Mouse (Mus musculus) CH12.LX (cell line): ENCODE results near the gene Hamp2. TPM values are rescaled to one million over a fixed set of nuclear protein-coding genes. Genes with fewer than 3 reads are reported as not detected.

Experiments used
- DNase-seq: peaks from one replicate; pipeline ENCODE4 v3.0.0-alpha.2; 2013; ENCODE audit errors: extremely low read depth
- H3K27ac ChIP-seq: 2 replicates; pipeline ENCODE4 v1.5.1; 2012; ENCODE audit warnings: low read depth, mild to moderate bottlenecking, control low read depth, moderate library complexity; ENCODE audit not compliant: insufficient read depth
- H3K27me3 ChIP-seq: replicated peaks from 2 replicates; pipeline ENCODE3; 2012; ENCODE audit warnings: inconsistent platforms
- H3K36me3 ChIP-seq, 2 experiments: replicated peaks in 1 of 2; 2 replicates each; pipeline versions ENCODE3 to v1.6.1; 2012; ENCODE audit warnings: inconsistent platforms in 1 of 2, low read length in 1 of 2, mild to moderate bottlenecking in 1 of 2, mixed read lengths in 1 of 2, moderate library complexity in 1 of 2; ENCODE audit not compliant: control insufficient read depth in 1 of 2, insufficient read depth in 1 of 2
- H3K4me1 ChIP-seq, 2 experiments: 2 replicates each; pipeline ENCODE4 v1.6.1; 2012; ENCODE audit warnings: inconsistent platforms in 1 of 2, moderate library complexity in 1 of 2; ENCODE audit not compliant: insufficient read depth in 2 of 2, control insufficient read depth in 1 of 2
- H3K4me2 ChIP-seq: 2 replicates; pipeline ENCODE4 v1.6.1; 2012; ENCODE audit warnings: low read depth, mild to moderate bottlenecking, control low read depth; ENCODE audit not compliant: poor library complexity, insufficient read depth, severe bottlenecking
- H3K4me3 ChIP-seq, 3 experiments: fragments of 150-350 bp in 1 of 3; sonication (generic) in 1 of 3; replicated peaks in 1 of 3; 2 replicates each; pipeline versions ENCODE3 to v1.5.1; 2011 to 2012; ENCODE audit warnings: low read depth in 2 of 3, low read length in 2 of 3, mild to moderate bottlenecking in 2 of 3, moderate library complexity in 2 of 3, control low read depth in 1 of 3, improper control_type of control experiment in 1 of 3, inconsistent platforms in 1 of 3, mixed read lengths in 1 of 3; ENCODE audit not compliant: poor library complexity in 1 of 3
- H3K79me2 ChIP-seq: replicated peaks from 2 replicates; pipeline ENCODE4 v1.6.1; 2012; ENCODE audit warnings: mild to moderate bottlenecking, moderate library complexity; ENCODE audit not compliant: control insufficient read depth, poor library complexity, insufficient read depth, severe bottlenecking; ENCODE audit errors: extremely low read depth
- H3K9ac ChIP-seq: 2 replicates; pipeline ENCODE4 v1.6.1; 2012; ENCODE audit warnings: low read depth, mild to moderate bottlenecking, control low read depth, moderate library complexity; ENCODE audit not compliant: insufficient read depth
- H3K9me3 ChIP-seq: replicated peaks from 2 replicates; pipeline ENCODE3; 2012; ENCODE audit warnings: low read length, inconsistent platforms, mixed read lengths
- CHD1 ChIP-seq: IDR thresholded peaks from 2 replicates; pipeline ENCODE4 v1.6.1; 2012; ENCODE audit warnings: low read depth, low read length, improper control_type of control experiment, inconsistent platforms
- CHD2 ChIP-seq: IDR thresholded peaks from 2 replicates; pipeline ENCODE4 v1.6.1; 2011; ENCODE audit warnings: low read length, improper control_type of control experiment
- CTCF ChIP-seq, 2 experiments: IDR thresholded peaks in 1 of 2; conservative IDR thresholded peaks in 1 of 2; 2 replicates each; pipeline ENCODE4 v1.5.1; 2011 to 2012; ENCODE audit warnings: low read depth in 2 of 2, low read length in 2 of 2, improper control_type of control experiment in 1 of 2, inconsistent platforms in 1 of 2, mild to moderate bottlenecking in 1 of 2, moderate library complexity in 1 of 2
- E2F4 ChIP-seq: IDR thresholded peaks from 2 replicates; pipeline ENCODE4 v1.6.1; 2011; ENCODE audit warnings: low read depth, low read length, improper control_type of control experiment; ENCODE audit not compliant: insufficient replicate concordance
- EP300 ChIP-seq: IDR thresholded peaks from 2 replicates; pipeline ENCODE4 v1.6.1; 2011; ENCODE audit warnings: low read length, improper control_type of control experiment
- HCFC1 ChIP-seq: IDR thresholded peaks from 2 replicates; pipeline ENCODE4 v1.6.1; 2012; ENCODE audit warnings: low read depth, mild to moderate bottlenecking, inconsistent platforms, low read length, improper control_type of control experiment
- IRF4 ChIP-seq: IDR thresholded peaks from 2 replicates; pipeline ENCODE4 v1.6.1; 2014; ENCODE audit warnings: low read depth, mild to moderate bottlenecking, inconsistent platforms, low read length, improper control_type of control experiment
- JUND ChIP-seq: conservative IDR thresholded peaks from 2 replicates; pipeline ENCODE4 v1.6.1; 2011; ENCODE audit warnings: low read depth, low read length, improper control_type of control experiment
- KAT2A ChIP-seq: IDR thresholded peaks from 2 replicates; pipeline ENCODE4 v1.6.1; 2012; ENCODE audit warnings: low read length, improper control_type of control experiment, inconsistent platforms; ENCODE audit not compliant: insufficient replicate concordance
- MAFK ChIP-seq: IDR thresholded peaks from 2 replicates; pipeline ENCODE4 v1.6.1; 2011; ENCODE audit warnings: low read length, improper control_type of control experiment; ENCODE audit not compliant: insufficient replicate concordance
- MAX ChIP-seq: IDR thresholded peaks from 2 replicates; pipeline ENCODE4 v1.6.1; 2011; ENCODE audit warnings: low read length, improper control_type of control experiment
- MAZ ChIP-seq: IDR thresholded peaks from 2 replicates; pipeline ENCODE4 v1.6.1; 2012; ENCODE audit warnings: low read depth, mild to moderate bottlenecking, inconsistent platforms, low read length, improper control_type of control experiment, moderate library complexity
- MEF2A ChIP-seq: IDR thresholded peaks from 2 replicates; pipeline ENCODE4 v1.6.1; 2014; ENCODE audit warnings: low read depth, mild to moderate bottlenecking, inconsistent platforms, low read length, improper control_type of control experiment, borderline replicate concordance
- MXI1 ChIP-seq: IDR thresholded peaks from 2 replicates; pipeline ENCODE4 v1.6.1; 2011; ENCODE audit warnings: mild to moderate bottlenecking, low read depth, low read length, improper control_type of control experiment
- MYC ChIP-seq: IDR thresholded peaks from 2 replicates; pipeline ENCODE4 v1.6.1; 2011; ENCODE audit warnings: low read depth, mild to moderate bottlenecking, improper control_type of control experiment, low read length
- PAX5 ChIP-seq: IDR thresholded peaks from 2 replicates; pipeline ENCODE4 v1.6.1; 2012; ENCODE audit warnings: low read length, inconsistent platforms, mixed read lengths
- POLR2A ChIP-seq: IDR thresholded peaks from 2 replicates; pipeline ENCODE4 v1.6.1; 2011; ENCODE audit warnings: low read depth, mild to moderate bottlenecking, improper control_type of control experiment, low read length
- POLR2AphosphoS2 ChIP-seq: IDR thresholded peaks from 2 replicates; pipeline ENCODE4 v1.6.1; 2011; ENCODE audit warnings: low read depth, low read length, improper control_type of control experiment
- RAD21 ChIP-seq: IDR thresholded peaks from 2 replicates; pipeline ENCODE4 v1.6.1; 2011; ENCODE audit warnings: low read depth, mild to moderate bottlenecking, low read length, improper control_type of control experiment, moderate library complexity
- RCOR1 ChIP-seq: conservative IDR thresholded peaks from 2 replicates; pipeline ENCODE4 v1.6.1; 2012; ENCODE audit warnings: low read depth, mild to moderate bottlenecking, inconsistent platforms, low read length, improper control_type of control experiment
- SIN3A ChIP-seq: IDR thresholded peaks from 2 replicates; pipeline ENCODE4 v1.6.1; 2012; ENCODE audit warnings: low read length, improper control_type of control experiment, inconsistent platforms
- SMC3 ChIP-seq: IDR thresholded peaks from 2 replicates; pipeline ENCODE4 v1.6.1; 2011; ENCODE audit warnings: low read depth, low read length, improper control_type of control experiment
- TCF12 ChIP-seq: IDR thresholded peaks from 2 replicates; pipeline ENCODE4 v1.6.1; 2014; ENCODE audit warnings: low read depth, mild to moderate bottlenecking, inconsistent platforms, low read length, improper control_type of control experiment
- UBTF ChIP-seq: IDR thresholded peaks from 2 replicates; pipeline ENCODE4 v1.6.1; 2012; ENCODE audit warnings: low read depth, mild to moderate bottlenecking, inconsistent platforms, low read length, improper control_type of control experiment, moderate library complexity
- USF1 ChIP-seq: IDR thresholded peaks from 2 replicates; pipeline ENCODE4 v1.6.1; 2014; ENCODE audit warnings: low read depth, mild to moderate bottlenecking, inconsistent platforms, low read length, improper control_type of control experiment
- USF2 ChIP-seq: conservative IDR thresholded peaks from 2 replicates; pipeline ENCODE4 v1.6.1; 2011; ENCODE audit warnings: low read depth, low read length, improper control_type of control experiment
- ZMIZ1 ChIP-seq: IDR thresholded peaks from 2 replicates; pipeline ENCODE4 v1.6.1; 2012; ENCODE audit warnings: low read depth, mild to moderate bottlenecking, inconsistent platforms, low read length, improper control_type of control experiment
- ZNF384 ChIP-seq: IDR thresholded peaks from 2 replicates; pipeline ENCODE4 v1.6.1; 2012; ENCODE audit warnings: low read depth, low read length, improper control_type of control experiment, inconsistent platforms
- dilution Hi-C: fragments of 300-500 bp; cut with MboI; formaldehyde crosslinking; loops from 2 replicates; pipeline ENCODE4 v1.14.3; 2020; ENCODE audit warnings: low sequenced_read_pairs; ENCODE audit not compliant: extremely low pct_unique_long_range_greater_than_20kb, extremely low pct_ligation_motif_present
- in situ Hi-C: fragments of 300-500 bp; cut with MboI; formaldehyde crosslinking; loops from 3 replicates; pipeline ENCODE4 v1.14.3; 2019; ENCODE audit warnings: low sequenced_read_pairs, low pct_ligation_motif_present, low pct_unique_long_range_greater_than_20kb, mixed read lengths
- polyA plus RNA-seq: library from polyadenylated mRNA; unstranded; fragments of >175 nt; gene quantifications from 2 replicates; pipeline ENCODE4 v1.2.1, GENCODE M21; 2012; ENCODE audit warnings: low read depth; ENCODE audit not compliant: insufficient read length
- total RNA-seq, 2 experiments: library from RNA; depleted of rRNA; stranded (reverse); fragments of 300-350 nt in 1 of 2; fragments of >200 nt in 1 of 2; gene quantifications; 2 replicates each; pipeline ENCODE4 v1.2.3; 2012 to 2014

The Hamp2 gene
- total and polyA plus RNA-seq, 3 experiments, result not detected

DNA sequence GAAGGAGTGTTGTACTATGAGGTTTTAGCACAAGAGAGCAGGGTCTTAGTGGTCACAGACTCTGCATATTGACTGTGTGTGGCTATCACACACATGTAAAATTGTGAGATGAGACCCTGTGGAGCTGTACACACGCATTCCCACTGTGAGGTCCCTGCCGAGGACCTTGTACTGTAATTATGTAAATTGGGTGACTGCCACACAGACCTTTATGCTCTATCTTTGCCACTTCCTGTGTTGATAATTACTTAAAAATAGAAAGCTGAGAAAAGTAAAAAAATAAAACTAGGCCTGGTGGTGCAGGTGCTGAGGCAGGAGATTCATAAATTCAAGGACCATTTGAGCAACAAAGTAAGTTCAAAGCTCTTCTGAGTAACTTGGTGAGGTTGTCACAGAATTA, 33.8 kb downstream of the Hamp2 start (continued):
- TF ChIP-seq KAT2A (no peak), POLR2A (no peak), SMC3 (no peak), MAZ (no peak), CHD2 (no peak), MYC (no peak), E2F4 (no peak), USF1 (no peak), JUND (no peak), USF2 (no peak), MAX (no peak), TCF12 (no peak)

DNA sequence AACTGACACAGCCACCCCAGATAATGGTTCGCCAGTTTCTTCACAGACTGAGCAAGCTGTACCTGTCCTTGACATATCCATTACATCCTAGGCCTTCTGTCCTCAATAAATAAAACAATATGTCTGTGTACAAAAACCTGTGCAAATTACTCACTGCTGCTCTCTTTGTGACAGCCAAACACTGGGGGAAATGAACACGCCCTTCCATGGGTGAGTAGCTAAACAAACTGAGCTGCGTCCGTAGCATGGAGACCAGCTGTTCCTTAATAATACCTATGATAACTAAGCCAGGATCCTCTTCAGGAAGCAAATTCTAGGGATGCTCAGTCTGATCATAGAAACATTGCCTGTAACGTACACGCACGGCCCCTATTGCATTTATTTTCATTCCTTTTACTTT, 35.7 kb downstream of the Hamp2 start:
- dilution Hi-C loops, result no loop called here

DNA sequence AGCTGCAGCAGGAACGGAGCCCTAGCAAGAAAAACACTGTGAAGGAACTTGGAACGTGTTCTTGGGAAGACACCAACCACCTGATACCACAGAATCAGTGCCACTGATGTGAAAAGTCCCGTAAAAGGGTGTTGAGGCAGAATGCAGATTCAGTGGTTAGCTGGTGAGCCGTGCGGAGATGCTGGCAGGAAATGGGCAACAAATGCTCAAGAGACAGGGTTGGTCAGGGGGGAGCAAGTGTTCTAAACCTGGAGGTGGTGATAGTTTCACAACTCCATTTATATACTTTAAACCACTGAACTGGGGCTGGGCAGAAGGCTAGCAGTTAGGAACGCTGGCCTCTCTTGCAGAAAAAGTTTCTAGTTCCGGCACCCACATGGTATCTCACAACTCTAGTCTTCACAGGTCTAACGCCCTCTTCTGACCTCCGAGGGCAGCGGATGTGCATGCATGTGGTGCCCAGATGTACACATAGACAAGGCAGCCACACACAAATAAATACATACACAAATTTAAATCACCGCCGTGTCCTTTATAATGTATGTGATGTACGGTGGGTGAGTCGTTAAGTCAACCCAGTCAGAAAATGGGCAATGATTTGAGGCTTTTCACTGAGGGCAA, 36.8 kb downstream of the Hamp2 start:
- Histone ChIP-seq H3K27me3 (no peaks in the 10 kb centered on the region), H3K9ac (peak overlapping the region; percentile 27; the same call in 1 of the 2 replicates), H3K79me2 (no peaks in the 10 kb centered on the region), H3K36me3 (peaks cover 0 to 3% of the 10 kb centered on the region in 2 experiments), H3K4me2 (peak overlapping the region; percentile 53), H3K4me3 (peak overlapping the region in 2 of 3 experiments; percentile 5 to 14), H3K9me3 (peaks cover 10% of the 10 kb centered on the region), H3K27ac (peak overlapping the region; percentile 66), H3K4me1 (peaks cover 33 to 76% of the 10 kb centered on the region in 2 experiments)
- DNase-seq, result peak; percentile 96
- dilution Hi-C loops (no loop called here), in situ Hi-C loops (no loop called here)
- TF ChIP-seq RAD21 (peak; percentile 33), E2F4 (no peak), MXI1 (peak; percentile 60), MAFK (peak; percentile 93), CHD1 (no peak), USF1 (no peak), HCFC1 (no peak), POLR2A (peak; percentile 30; the same call in 1 of the 2 replicates), MEF2A (peak; percentile 99), EP300 (peak; percentile 97), PAX5 (no peak), MAX (peak; percentile 24; the same call in 1 of the 2 replicates), KAT2A (no peak), SMC3 (peak; percentile 7; the same call in 1 of the 2 replicates), ZNF384 (no peak; the same call in 1 of the 2 replicates), UBTF (no peak), SIN3A (peak; percentile 82), IRF4 (peak; percentile 94), TCF12 (peak; percentile 98), MAZ (no peak)

More for the DNA sequence above, 35.7 kb downstream of the Hamp2 start:
- Histone ChIP-seq H3K9me3 (peaks cover 10% of the 10 kb centered on the region), H3K9ac (no peak overlapping the region), H3K4me3 (no peak overlapping the region), H3K4me2 (no peak overlapping the region), H3K4me1 (peaks cover 33 to 79% of the 10 kb centered on the region in 2 experiments), H3K27me3 (no peaks in the 10 kb centered on the region), H3K27ac (no peak overlapping the region), H3K79me2 (no peaks in the 10 kb centered on the region), H3K36me3 (peaks cover 0 to 3% of the 10 kb centered on the region in 2 experiments)
- TF ChIP-seq CHD2 (no peak), SMC3 (no peak), CTCF (conservative IDR thresholded peaks at IDR 0.05 in 1 of 2, IDR thresholded peaks at IDR 0.05 in 1 of 2; ENCODE audit: low read depth in 2 of 2, low read length in 2 of 2) (no peak), TCF12 (no peak), UBTF (no peak), USF1 (no peak), RAD21 (no peak), POLR2A (no peak), POLR2AphosphoS2 (no peak), ZMIZ1 (no peak), RCOR1 (no peak), KAT2A (no peak), MYC (no peak)
- DNase-seq, result no peak
- in situ Hi-C loops, result no loop called here
